Mouse (Mus musculus) erythroblast, embryonic 14.5 days (primary cell): Measurements from ENCODE around the gene Foxc2. TPM values are rescaled to one million over a fixed set of nuclear protein-coding genes. Genes with fewer than 3 reads are reported as not detected.

Source experiments
- H3K27me3 ChIP-seq: 2 replicates; pipeline ENCODE4 v1.6.1; 2012; ENCODE audit warnings: inconsistent platforms; ENCODE audit not compliant: control insufficient read depth
- H3K36me3 ChIP-seq: 2 replicates; pipeline ENCODE4 v1.6.1; 2012; ENCODE audit warnings: mild to moderate bottlenecking, inconsistent platforms; ENCODE audit not compliant: control insufficient read depth
- H3K4me1 ChIP-seq: 2 replicates; pipeline ENCODE4 v1.6.1; 2012; ENCODE audit warnings: inconsistent platforms; ENCODE audit not compliant: control insufficient read depth
- H3K4me3 ChIP-seq: replicated peaks from 2 replicates; pipeline ENCODE3; 2012; ENCODE audit warnings: moderate library complexity, mild to moderate bottlenecking, inconsistent platforms
- H3K9me3 ChIP-seq: 2 replicates; pipeline ENCODE4 v1.6.1; 2012; ENCODE audit warnings: low read length, inconsistent platforms, mixed read lengths; ENCODE audit not compliant: control insufficient read depth
- GATA1 ChIP-seq: IDR thresholded peaks from 2 replicates; pipeline ENCODE4 v1.6.1; 2012; ENCODE audit warnings: low read length, inconsistent platforms, mixed read lengths
- TAL1 ChIP-seq: IDR thresholded peaks from 3 replicates; pipeline ENCODE4 v1.6.1; 2012; ENCODE audit warnings: low read length, inconsistent platforms, mixed read lengths
- polyA plus RNA-seq: library from polyadenylated mRNA; stranded (reverse); fragments of >175 nt; gene quantifications from 2 replicates; pipeline ENCODE4 v1.2.3, GENCODE M21; 2012

Gene Foxc2
- polyA plus RNA-seq, 1 experiment: not detected

- no peaks in the 10 kb centered on the region for H3K9me3 ChIP-seq
- H3K36me3 ChIP-seq: no peaks in the 10 kb centered on the region
- no peaks in the 10 kb centered on the region for H3K4me1 ChIP-seq
- H3K4me3 ChIP-seq: no peak overlapping the region
- H3K27me3 ChIP-seq: peaks cover 99% of the 10 kb centered on the region
- TF ChIP-seq GATA1 (no peak), TAL1 (no peak)
These were observed 8.7 kb downstream of the Foxc2 start for GRCm38 (mm10) chr8:121124547-121125239.

GRCm38 (mm10) chr8:121125311-121125876, 9.4 kb downstream of the Foxc2 start:
- no peak for TF ChIP-seq GATA1
- no peak for TF ChIP-seq TAL1
- H3K36me3 ChIP-seq: no peaks in the 10 kb centered on the region
- H3K9me3 ChIP-seq: no peaks in the 10 kb centered on the region
- no peaks in the 10 kb centered on the region for H3K4me1 ChIP-seq
- no peak overlapping the region for H3K4me3 ChIP-seq
- H3K27me3 ChIP-seq: peaks cover 99% of the 10 kb centered on the region

GRCm38 (mm10) chr8:121126191-121126590, 10.2 kb downstream of the Foxc2 start:
- Histone ChIP-seq H3K27me3 (peaks cover 99% of the 10 kb centered on the region), H3K36me3 (no peaks in the 10 kb centered on the region), H3K4me1 (no peaks in the 10 kb centered on the region), H3K4me3 (no peak overlapping the region), H3K9me3 (no peaks in the 10 kb centered on the region)
- TF ChIP-seq GATA1 (no peak), TAL1 (no peak)

- no peaks in the 10 kb centered on the region for H3K36me3 ChIP-seq
- TF ChIP-seq TAL1 (no peak), GATA1 (no peak)
- H3K4me1 ChIP-seq: no peaks in the 10 kb centered on the region
- no peak overlapping the region for H3K4me3 ChIP-seq
- peaks cover 95% of the 10 kb centered on the region for H3K27me3 ChIP-seq
- H3K9me3 ChIP-seq: no peaks in the 10 kb centered on the region
These were observed 10.7 kb downstream of the Foxc2 start for GRCm38 (mm10) chr8:121126694-121127093.

- no peak overlapping the region for H3K4me3 ChIP-seq
- TF ChIP-seq GATA1 (no peak), TAL1 (no peak)
- H3K4me1 ChIP-seq: no peaks in the 10 kb centered on the region
- H3K36me3 ChIP-seq: no peaks in the 10 kb centered on the region
- peaks cover 90% of the 10 kb centered on the region for H3K27me3 ChIP-seq
- H3K9me3 ChIP-seq: no peaks in the 10 kb centered on the region
These were observed 11.3 kb downstream of the Foxc2 start for GRCm38 (mm10) chr8:121127291-121127701.

GRCm38 (mm10) chr8:121127756-121128375, 11.9 kb downstream of the Foxc2 start, which contains the start of gene Foxl1:
Gene Foxl1 (plus strand): TSS chr8:121127940.
- Histone ChIP-seq H3K36me3 (no peaks in the 10 kb centered on the region), H3K4me3 (no peak within 1 kb of the TSS), H3K4me1 (no peaks in the 10 kb centered on the region), H3K27me3 (peaks cover 85% of the 10 kb centered on the region), H3K9me3 (no peaks in the 10 kb centered on the region)
- TF ChIP-seq TAL1: no peak
- no peak for TF ChIP-seq GATA1

GRCm38 (mm10) chr8:121128531-121129264, 12.7 kb downstream of the Foxc2 start:
- Histone ChIP-seq H3K9me3 (no peaks in the 10 kb centered on the region), H3K4me1 (no peaks in the 10 kb centered on the region), H3K4me3 (no peak overlapping the region), H3K27me3 (peaks cover 77% of the 10 kb centered on the region), H3K36me3 (no peaks in the 10 kb centered on the region)
- no peak for TF ChIP-seq TAL1
- TF ChIP-seq GATA1: no peak

- no peaks in the 10 kb centered on the region for H3K9me3 ChIP-seq
These were observed 13.4 kb downstream of the Foxc2 start for GRCm38 (mm10) chr8:121129265-121129940.

More at GRCm38 (mm10) chr8:121129265-121129940, 13.4 kb downstream of the Foxc2 start:
- Histone ChIP-seq H3K4me1 (no peaks in the 10 kb centered on the region), H3K36me3 (no peaks in the 10 kb centered on the region), H3K4me3 (no peak overlapping the region), H3K27me3 (peaks cover 71% of the 10 kb centered on the region)
- TF ChIP-seq GATA1: no peak
- TF ChIP-seq TAL1: no peak
